9 mouse cellular contexts compared by ENCODE assay signal in the genomic region with DNA sequence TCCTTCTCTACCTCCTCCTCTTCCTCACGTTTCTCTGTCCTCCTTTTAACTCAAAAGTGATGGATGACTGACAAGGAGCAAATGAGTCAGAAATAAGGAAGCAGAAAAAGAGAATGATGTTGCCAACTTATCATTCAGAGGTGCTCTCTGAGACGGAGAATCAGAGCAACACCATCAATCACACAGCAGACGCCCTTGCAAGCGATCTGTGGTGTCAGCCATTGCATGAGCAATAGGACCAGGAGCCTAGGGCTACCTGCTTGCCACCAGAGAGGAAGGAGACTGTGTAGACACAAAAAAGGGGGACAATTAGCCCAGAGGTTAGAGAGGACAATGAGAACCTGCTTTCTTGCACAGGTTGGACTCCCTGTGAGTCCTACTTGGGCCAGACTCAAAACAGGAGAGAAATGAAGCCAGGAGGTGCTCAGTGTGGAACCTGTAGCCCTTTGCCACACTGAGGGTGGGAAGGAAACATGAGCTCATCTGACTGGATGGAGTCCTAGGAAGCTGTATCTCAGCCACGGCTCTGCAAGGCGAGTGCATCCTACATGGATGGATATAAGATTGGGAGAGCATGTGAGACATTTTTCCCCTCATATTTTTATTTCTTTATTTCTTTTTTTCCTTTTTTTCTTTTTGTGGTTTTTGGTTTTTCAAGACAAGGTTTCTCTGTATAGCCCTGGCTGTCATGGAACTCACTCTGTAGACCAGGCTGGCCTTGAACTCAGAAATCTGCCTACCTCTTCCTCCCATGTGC. TPM values are rescaled to one million over a fixed set of nuclear protein-coding genes. Genes with fewer than 3 reads are reported as not detected.
"Had no signal": no experiment of that assay in that cellular context is flagged by ENCODE, and none has a peak within 500 bp of the region (broad histone marks: within the 10 kb centered on the region; RNA-seq: fewer than 3 reads in every experiment).

No protein-coding gene starts in this region.

RNA-seq across cellular contexts. Expression of a gene that starts 16.5 kb away (rescaled TPM):
- polyA plus RNA-seq: heart, embryonic 12.5 days; heart, embryonic 13.5 days; heart, postnatal 0 days; intestine, embryonic 15.5 days; intestine, embryonic 16.5 days; intestine, postnatal 0 days; kidney, adult 2 months; kidney, embryonic 14.5 days; large intestine, adult 2 months had no signal
